Mouse (Mus musculus) right cerebral cortex, adult 2 months (tissue): ENCODE measurements at regions not wholly inside any gene's neighbourhood (a gene's known extent, or its start where the extent isn't known, plus 50 kb on each side); places are given as distances from the start of the nearest gene placed in this dataset.

Experiments
- DNase-seq, 2 experiments: peaks; one replicate each; pipeline ENCODE4 v3.0.0; 2021 to 2022; ENCODE audit warnings: low spot score in 2 of 2

GRCm38 (mm10) chr5:6356161-6356560 lies 607.0 kb upstream of the Steap1 start:
- DNase-seq, result no peak

GRCm38 (mm10) chr5:6347279-6347678 lies 598.2 kb upstream of the Steap1 start:
- peak; percentile 6 to 17 for DNase-seq

- DNase-seq, result no peak
These were observed 595.6 kb upstream of the Steap1 start for GRCm38 (mm10) chr5:6344751-6345150.

- no peak for DNase-seq
These were observed 580.5 kb upstream of the Steap1 start for GRCm38 (mm10) chr5:6329611-6330010.

- no peak for DNase-seq
These were observed 579.4 kb upstream of the Steap1 start for GRCm38 (mm10) chr5:6328555-6328954.

- no peak for DNase-seq
These were observed 549.4 kb upstream of the Steap1 start for GRCm38 (mm10) chr5:6298571-6298970.

GRCm38 (mm10) chr5:6294336-6294735 lies 545.2 kb upstream of the Steap1 start:
- no peak for DNase-seq

GRCm38 (mm10) chr5:6251207-6251606 lies 502.1 kb upstream of the Steap1 start:
- DNase-seq, result no peak
